31 mouse cellular contexts compared by ENCODE assay signal in the genomic region with DNA sequence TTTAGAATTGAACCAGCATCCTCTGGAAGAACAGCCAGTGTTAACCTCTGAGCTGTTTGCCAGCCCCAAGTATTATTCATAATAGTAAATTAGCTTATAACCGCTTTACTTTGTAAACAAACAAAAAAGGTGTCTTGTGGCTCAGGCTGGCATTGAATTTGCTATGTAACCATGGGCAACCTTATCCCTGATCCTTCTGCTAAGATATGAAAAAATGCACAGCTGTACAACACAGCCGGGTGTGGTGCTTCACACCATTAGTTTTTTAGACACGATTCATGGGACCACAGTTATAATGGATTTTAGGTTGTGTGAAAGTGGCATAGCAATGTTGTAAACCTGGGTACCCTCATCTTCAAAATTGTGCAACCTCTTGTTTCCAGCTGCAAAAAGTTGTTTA.
"Had no signal": no experiment of that assay in that cellular context is flagged by ENCODE, and none has a peak within 500 bp of the region (broad histone marks: within the 10 kb centered on the region; RNA-seq: fewer than 3 reads in every experiment).

No protein-coding gene starts in this region.

- H3K4me1 ChIP-seq: hindbrain, embryonic 10.5 days; hindbrain, embryonic 12.5 days; hindbrain, embryonic 13.5 days; hindbrain, embryonic 15.5 days; intestine, embryonic 15.5 days; kidney, embryonic 15.5 days had no signal

- H3K9me3 ChIP-seq: heart, embryonic 10.5 days; heart, embryonic 12.5 days; heart, embryonic 13.5 days; heart, embryonic 15.5 days; hindbrain, embryonic 10.5 days; hindbrain, embryonic 12.5 days; hindbrain, embryonic 13.5 days; hindbrain, embryonic 15.5 days; intestine, embryonic 15.5 days; kidney, embryonic 15.5 days had no signal

- DNase-seq: heart, postnatal 10 days; heart, postnatal 14 days; heart, postnatal 36 days; heart, postnatal 4 days; kidney, adult 11 months; kidney, adult 18-20 months; kidney, adult 2 months; kidney, adult 8-10 months; kidney, adult 9 months; kidney, postnatal 10 days; kidney, postnatal 14 days; kidney, postnatal 25 days; kidney, postnatal 36 days; kidney, postnatal 4 days; layer of hippocampus, adult 9-11 months; layer of hippocampus, postnatal 36 days had no signal

- H3K4me3 ChIP-seq: heart, embryonic 10.5 days; heart, embryonic 12.5 days; heart, embryonic 13.5 days; heart, embryonic 15.5 days; hindbrain, embryonic 10.5 days; hindbrain, embryonic 12.5 days; hindbrain, embryonic 13.5 days; hindbrain, embryonic 15.5 days; intestine, embryonic 15.5 days; kidney, embryonic 15.5 days; layer of hippocampus, adult 2 months; left cerebral cortex, adult 2 months had no signal

- H3K9ac ChIP-seq: heart, embryonic 12.5 days; heart, embryonic 13.5 days; heart, embryonic 15.5 days; hindbrain, embryonic 12.5 days; hindbrain, embryonic 13.5 days; hindbrain, embryonic 14.5 days; hindbrain, embryonic 15.5 days; intestine, embryonic 15.5 days; kidney, embryonic 15.5 days had no signal

- H3K27me3 ChIP-seq: heart, embryonic 12.5 days; heart, embryonic 13.5 days; heart, embryonic 15.5 days; hindbrain, embryonic 12.5 days; hindbrain, embryonic 13.5 days; hindbrain, embryonic 15.5 days; intestine, embryonic 15.5 days; kidney, embryonic 15.5 days had no signal

- H3K27ac ChIP-seq: heart, embryonic 10.5 days; heart, embryonic 13.5 days; heart, embryonic 15.5 days; hindbrain, embryonic 10.5 days; hindbrain, embryonic 12.5 days; hindbrain, embryonic 13.5 days; hindbrain, embryonic 14.5 days; hindbrain, embryonic 15.5 days; hindbrain, postnatal 0 days; intestine, embryonic 15.5 days; kidney, embryonic 15.5 days; kidney, postnatal 0 days; layer of hippocampus, adult 2 months; left cerebral cortex, adult 2 months had no signal
